Mouse (Mus musculus): ENCODE results near the gene Srms.

The Srms gene

DNA sequence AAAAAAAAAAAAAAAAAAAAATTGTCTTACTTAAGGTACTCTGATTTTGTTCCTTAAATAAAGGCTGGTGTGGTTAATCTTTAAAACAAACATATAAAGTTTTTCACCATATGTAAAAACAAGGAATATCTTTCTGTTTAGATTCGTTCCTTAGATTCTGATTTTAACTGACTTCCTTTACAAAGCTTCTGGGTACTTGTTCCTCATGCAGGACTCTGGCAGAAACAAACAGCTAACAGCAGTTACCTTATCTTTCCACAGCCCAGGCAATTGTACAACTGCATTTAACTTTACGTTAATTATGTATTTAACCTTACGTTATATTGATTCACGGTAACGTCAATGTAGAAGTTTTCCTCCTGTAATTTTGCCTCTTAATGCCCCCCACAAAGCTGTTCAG is 46.5 kb downstream of the Srms start:
- no peak for DNase-seq (ENCODE audit: low spot score in 2 of 2)

DNA sequence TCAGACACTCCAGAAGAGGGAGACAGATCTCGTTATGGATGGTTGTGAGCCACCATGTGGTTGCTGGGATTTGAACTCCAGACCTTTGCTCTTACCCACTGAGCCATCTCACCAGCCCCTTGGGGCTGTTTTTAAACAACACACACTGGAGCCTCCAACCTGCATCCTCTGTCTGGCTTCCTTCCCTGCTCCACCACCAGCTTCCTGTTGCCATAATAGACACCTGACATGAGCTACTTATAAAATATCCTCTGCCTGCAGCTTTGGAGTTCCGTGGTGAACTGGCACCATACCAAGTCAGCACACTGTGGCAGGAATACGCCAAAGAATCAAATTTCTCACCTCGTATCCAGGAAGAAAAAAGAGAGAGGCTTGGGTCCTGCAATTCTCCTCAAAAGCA is 52.2 kb downstream of the Srms start:
- DNase-seq (ENCODE audit: low spot score in 2 of 2), result no peak

DNA sequence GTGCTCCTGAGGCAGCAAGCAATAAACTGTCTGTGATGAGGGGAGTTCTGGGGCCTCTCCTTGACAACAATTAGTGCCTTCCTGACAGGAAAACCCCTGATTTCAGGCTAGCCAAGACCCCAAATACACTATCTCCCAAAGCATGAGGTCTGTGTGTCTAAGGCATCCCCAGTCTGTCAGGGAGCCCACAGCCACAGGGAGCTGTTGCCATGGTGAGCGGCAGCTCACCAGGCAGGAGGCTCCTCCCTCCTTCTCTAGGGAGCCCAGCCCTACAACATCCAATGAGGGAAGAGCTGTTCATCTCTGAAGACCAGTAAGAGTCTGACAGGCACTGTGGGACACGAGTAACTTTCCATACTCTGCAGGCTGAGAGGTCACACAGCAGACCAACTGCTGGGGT is 53.2 kb downstream of the Srms start:
- no peak for DNase-seq (ENCODE audit: low spot score in 2 of 2)

DNA sequence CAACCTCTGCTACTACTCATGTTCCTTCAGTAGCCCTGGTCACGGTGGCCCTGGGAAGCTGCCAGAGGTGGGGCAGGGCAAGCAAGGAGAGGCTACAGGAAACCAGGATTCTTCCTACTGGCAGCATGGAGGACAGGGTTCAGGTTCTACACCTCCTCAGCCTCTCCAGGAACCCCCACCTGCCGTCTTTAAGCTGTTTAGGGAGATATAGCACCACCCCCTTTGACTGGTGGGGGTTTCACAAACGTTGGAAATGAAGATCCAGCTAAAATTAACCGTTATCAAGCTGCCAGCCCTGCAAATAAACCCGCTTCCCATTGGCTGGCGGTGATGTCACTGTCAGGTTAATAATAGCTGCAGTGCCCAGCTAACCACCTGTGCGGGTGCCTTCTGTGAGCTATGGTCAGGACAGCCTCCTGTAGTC is 53.9 kb downstream of the Srms start:
- no peak for DNase-seq (ENCODE audit: low spot score in 2 of 2)

DNA sequence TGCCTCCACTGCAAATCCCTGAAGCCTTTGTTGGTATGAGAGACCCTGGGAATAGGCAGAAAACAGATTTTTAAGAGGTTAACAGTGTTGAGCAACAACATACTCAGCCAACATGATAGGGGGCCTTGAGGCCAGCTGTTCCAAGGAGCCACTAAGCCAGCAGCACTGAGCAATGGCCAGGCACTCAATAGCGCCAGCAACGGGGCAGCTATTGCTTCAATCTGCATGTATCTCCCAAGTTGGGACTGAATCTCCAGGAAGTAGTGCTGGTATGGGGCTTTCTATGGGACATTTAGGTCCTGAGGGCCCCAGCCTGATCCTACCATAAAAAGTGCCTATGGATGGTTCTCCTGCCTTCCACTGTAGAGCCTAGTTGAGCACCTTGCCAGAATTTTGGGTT is 54.5 kb downstream of the Srms start:
- DNase-seq (ENCODE audit: low spot score in 2 of 2), result no peak

DNA sequence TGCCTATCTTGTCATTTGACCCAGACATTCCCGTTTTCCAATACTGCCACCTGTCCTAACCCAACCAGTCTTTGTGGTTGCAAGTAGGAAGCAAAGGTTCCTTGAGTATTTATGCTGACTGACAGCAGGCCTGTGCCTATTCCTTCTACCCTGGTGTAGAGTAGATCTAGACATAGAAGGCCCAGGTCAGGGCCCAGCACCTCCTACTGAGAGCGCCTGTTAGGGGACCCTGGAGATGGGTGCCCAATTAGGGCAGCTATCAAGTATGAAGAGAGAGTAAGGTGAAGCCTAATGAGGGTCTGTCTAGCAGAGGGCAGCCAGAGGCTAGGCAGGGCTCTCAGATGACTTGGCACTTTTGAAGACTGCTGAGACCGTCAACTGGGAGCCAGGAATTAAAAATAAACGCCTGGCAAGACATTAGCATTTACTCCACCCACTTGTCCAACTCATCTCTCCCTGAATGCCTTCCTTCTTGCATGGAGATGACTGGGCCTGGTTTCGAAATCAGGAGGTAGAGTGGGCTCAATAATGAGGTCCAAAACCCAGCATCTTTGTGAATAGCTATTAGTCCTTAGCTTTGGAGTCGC is 55.2 kb downstream of the Srms start:
- no peak for DNase-seq (ENCODE audit: low spot score in 2 of 2)

DNA sequence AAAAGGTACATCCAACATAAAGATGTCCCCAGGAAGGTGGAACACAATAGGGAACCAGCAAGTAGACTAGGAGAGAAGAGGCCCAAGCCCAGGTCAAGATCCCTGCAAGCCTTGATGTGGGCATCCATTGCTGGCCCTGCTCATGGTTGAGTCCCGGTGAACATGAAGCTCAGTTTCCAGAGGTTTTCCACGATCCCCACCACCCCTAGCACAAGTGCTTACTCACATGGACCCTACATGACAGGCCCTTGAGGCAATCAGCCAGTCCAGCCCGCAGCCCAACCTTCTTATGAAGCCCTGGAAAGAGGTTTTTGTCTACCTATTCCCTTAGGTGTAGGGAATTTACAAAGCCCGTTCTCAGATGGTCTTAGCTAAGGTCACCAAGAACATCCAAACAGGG is 55.8 kb downstream of the Srms start:
- no peak for DNase-seq (ENCODE audit: low spot score in 2 of 2)

DNA sequence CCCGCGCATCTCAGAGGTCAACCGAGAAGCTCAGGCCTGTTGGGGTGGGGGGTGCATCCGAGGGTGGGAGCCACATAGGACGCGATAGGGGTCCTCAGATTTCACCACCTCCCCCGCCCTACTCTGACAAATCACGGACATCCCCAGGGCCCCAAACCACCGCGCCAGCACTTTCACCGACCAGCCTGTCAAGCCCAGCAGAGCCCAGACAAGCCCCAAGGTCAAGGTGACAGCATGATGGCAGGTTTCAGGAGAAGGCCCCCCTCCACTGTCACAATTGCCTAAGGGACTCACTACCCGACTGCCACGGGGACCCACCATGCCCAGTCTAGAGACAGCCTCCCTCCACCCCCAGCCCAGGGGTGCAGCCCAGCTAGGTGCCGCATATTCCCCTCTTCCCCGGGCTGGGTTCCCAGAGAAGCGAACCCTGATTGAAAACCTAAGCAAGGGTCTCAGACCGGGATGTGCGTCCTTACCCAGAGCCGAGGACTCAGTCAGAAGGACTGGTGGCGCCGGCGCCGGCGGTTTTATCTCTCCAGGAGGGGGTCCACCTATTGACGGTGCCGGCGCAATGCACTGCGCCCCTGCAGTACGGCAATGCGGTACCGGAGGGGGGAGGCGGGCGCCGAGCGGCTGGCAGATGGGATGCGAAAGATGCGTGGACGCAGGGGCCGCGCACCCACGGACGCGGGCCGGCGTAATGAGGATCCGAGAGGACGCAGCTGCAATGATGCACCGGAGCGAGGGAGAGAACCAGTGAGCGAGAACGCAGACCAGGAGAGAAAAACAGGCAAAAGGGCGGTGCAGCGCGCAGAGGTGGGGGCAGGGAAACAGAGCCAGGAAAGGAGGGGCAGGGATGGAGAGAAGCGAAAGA is 56.5 kb downstream of the Srms start, which contains the start of gene Eef1a2:
TSS of gene Eef1a2 (minus strand) at position 767 of the 874 bp plus-strand sequence.
- no peak for DNase-seq (ENCODE audit: low spot score in 2 of 2)

DNA sequence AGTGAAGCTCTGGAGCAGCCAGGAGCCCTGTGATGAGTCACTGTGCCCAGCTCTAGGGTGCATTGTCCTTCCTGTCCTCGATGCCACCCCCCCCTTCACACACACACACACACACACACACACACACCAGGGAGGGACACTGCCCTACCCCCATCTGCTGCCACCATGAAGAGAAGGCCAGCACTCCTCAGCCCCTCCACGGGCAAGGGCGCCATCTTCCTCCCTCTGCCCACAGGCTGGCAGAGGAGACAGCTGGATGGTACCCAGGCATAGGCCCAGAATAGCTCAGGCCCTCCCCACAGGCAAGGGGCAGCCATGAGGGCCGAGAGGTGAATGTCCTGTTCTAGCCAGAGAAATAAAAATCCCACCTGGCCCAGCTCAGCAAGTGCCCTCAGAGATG is 57.2 kb downstream of the Srms start:
- no peak for DNase-seq (ENCODE audit: low spot score in 2 of 2)
